Mouse (Mus musculus): Measurements from ENCODE around the gene Aup1. TPM values are rescaled to one million over a fixed set of nuclear protein-coding genes. Genes with fewer than 3 reads are reported as not detected.
A peak's percentile ranks its signal among the peaks of the same experiment; 100 is the strongest.

Aup1 gene
- polyA plus RNA-seq, 1 experiment from 2014 or later, result 179 TPM

DNA sequence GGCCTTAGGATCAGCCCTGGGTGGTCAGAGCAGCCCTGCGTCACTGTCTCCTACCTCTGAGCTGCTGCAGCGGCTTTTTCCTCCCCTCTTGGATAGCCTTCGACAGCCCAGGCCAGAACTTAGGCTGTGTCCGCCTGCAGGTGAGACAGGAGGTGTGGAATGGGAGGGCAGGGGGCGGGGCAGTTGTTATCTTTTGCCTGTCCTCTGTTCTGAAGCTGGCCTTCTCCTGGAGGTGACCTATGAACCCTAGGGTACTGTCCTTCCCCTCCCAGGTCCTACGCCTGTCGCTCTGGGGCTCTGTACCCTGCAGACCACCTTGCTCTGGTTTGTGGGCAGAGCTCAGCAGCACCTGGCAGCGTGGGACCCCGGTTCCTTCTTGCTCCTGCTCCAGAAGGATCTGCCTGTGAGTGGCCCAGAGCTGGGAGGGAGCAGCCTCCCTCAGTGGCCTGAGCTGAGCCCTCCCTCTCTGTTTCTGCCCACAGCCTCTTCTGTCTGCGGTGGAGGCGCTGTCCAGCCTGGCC lies 48.9 kb downstream of the Aup1 start:
- Histone ChIP-seq H3K4me1 (replicated peaks) (peaks cover 32% of the 10 kb centered on the region), H3K27ac (no peak overlapping the region; the same call in 1 of the 2 replicates), H3K4me3 (peak overlapping the region; percentile 76), H3K36me3 (0 out of 2 replicates have a peak, but pooled peaks cover 3% of the 10 kb centered on the region), H3K27me3 (ENCODE audit: insufficient read depth, poor library complexity, severe bottlenecking) (peaks cover 25% of the 10 kb centered on the region), H3K9me3 (no peaks in the 10 kb centered on the region)
- WGBS, result 41% methylated on average over 11 of the region's 11 CpGs
- DNase-seq (ENCODE audit: low spot score), result no peak

DNA sequence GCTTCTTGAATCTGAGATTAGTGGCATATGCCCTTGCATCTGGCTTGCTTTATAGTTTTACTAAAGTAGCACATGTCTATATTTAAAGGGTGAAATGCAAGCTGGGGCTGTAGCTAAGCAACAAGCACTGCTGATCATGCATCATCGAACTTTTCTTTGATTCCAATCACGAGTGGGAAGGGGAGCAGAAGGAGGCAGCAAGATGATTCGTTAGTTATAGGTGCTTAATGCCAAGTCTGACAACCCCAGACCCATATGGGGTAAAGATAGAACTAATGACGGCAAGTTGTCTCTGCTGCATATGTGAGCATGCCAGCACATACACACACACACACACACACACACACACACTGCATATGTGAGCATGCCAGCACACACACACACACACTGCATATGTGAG lies 49.8 kb downstream of the Aup1 start:
- no peak for DNase-seq (ENCODE audit: low spot score)
- H3K4me1 ChIP-seq (replicated peaks), result peaks cover 38% of the 10 kb centered on the region
- no peak overlapping the region for H3K27ac ChIP-seq
- 0 out of 2 replicates have a peak, but pooled peaks cover 3% of the 10 kb centered on the region for H3K36me3 ChIP-seq
- peaks cover 25% of the 10 kb centered on the region for H3K27me3 ChIP-seq (ENCODE audit: insufficient read depth, poor library complexity, severe bottlenecking)
- no peak overlapping the region for H3K4me3 ChIP-seq
- no peaks in the 10 kb centered on the region for H3K9me3 ChIP-seq
- WGBS, result 77% methylated on average over 4 of the region's 4 CpGs

MicroRNA genes within 50 kb of the gene (microRNA counts, 519-probe panel; counts per million panel counts)
- microRNA mmu-miR-3470a+mmu-miR-3470b, result 1,255 counts per million, percentile 77 among the panel's probes with 10 or more counts

Other genes with a start within 250 kb of the Aup1 start
- 2.9 and 3.2 TPM in 2 replicates for gene Sema4f, start 114.8 kb upstream of the Aup1 start, polyA plus RNA-seq (2016; fragmentation: Nextera tagmentation; extraction: Ambion mirVana)
- 0.22 and 0.42 TPM in 2 replicates for gene M1ap, start 107.6 kb upstream of the Aup1 start, polyA plus RNA-seq (2016; fragmentation: Nextera tagmentation; extraction: Ambion mirVana)
- 7.7 and 8.6 TPM in 2 replicates for gene Dok1, start 21.1 kb upstream of the Aup1 start, polyA plus RNA-seq (2016; fragmentation: Nextera tagmentation; extraction: Ambion mirVana)
- gene Loxl3, start 20.3 kb upstream of the Aup1 start, polyA plus RNA-seq (2016; fragmentation: Nextera tagmentation; extraction: Ambion mirVana), result 10.5 and 10.7 TPM in 2 replicates
- 70.9 and 82.5 TPM in 2 replicates for gene Htra2, start 752 bp downstream of the Aup1 start, polyA plus RNA-seq (2016; fragmentation: Nextera tagmentation; extraction: Ambion mirVana)
- 2.2 and 3.5 TPM in 2 replicates for gene Dqx1, start 3.3 kb downstream of the Aup1 start, polyA plus RNA-seq (2016; fragmentation: Nextera tagmentation; extraction: Ambion mirVana)
- gene Tlx2, start 15.8 kb downstream of the Aup1 start, polyA plus RNA-seq (2016; fragmentation: Nextera tagmentation; extraction: Ambion mirVana), result 5.6 and 12.3 TPM in 2 replicates
- 41.1 and 42.2 TPM in 2 replicates for gene Pcgf1, start 23.3 kb downstream of the Aup1 start, polyA plus RNA-seq (2016; fragmentation: Nextera tagmentation; extraction: Ambion mirVana)
- 0.39 and 0.55 TPM in 2 replicates for gene Lbx2, start 31.8 kb downstream of the Aup1 start, polyA plus RNA-seq (2016; fragmentation: Nextera tagmentation; extraction: Ambion mirVana)
- gene Ccdc142, start 47.1 kb downstream of the Aup1 start, polyA plus RNA-seq (2016; fragmentation: Nextera tagmentation; extraction: Ambion mirVana), result 3.0 and 3.8 TPM in 2 replicates
- 2.2 and 3.2 TPM in 2 replicates for gene Gm42688, start 47.1 kb downstream of the Aup1 start, polyA plus RNA-seq (2016; fragmentation: Nextera tagmentation; extraction: Ambion mirVana)
- gene Mrpl53, start 54.5 kb downstream of the Aup1 start, polyA plus RNA-seq (2016; fragmentation: Nextera tagmentation; extraction: Ambion mirVana), result 151 and 154 TPM in 2 replicates
- 37.9 and 40.0 TPM in 2 replicates for gene Mogs, start 61.0 kb downstream of the Aup1 start, polyA plus RNA-seq (2016; fragmentation: Nextera tagmentation; extraction: Ambion mirVana)
- 157 and 245 TPM in 2 replicates for gene Wbp1, start 67.0 kb downstream of the Aup1 start, polyA plus RNA-seq (2016; fragmentation: Nextera tagmentation; extraction: Ambion mirVana)
- 19.8 and 22.8 TPM in 2 replicates for gene Ino80b, start 70.9 kb downstream of the Aup1 start, polyA plus RNA-seq (2016; fragmentation: Nextera tagmentation; extraction: Ambion mirVana)
- gene Rtkn, start 80.9 kb downstream of the Aup1 start, polyA plus RNA-seq (2016; fragmentation: Nextera tagmentation; extraction: Ambion mirVana), result 40.5 and 46.4 TPM in 2 replicates
- 14.2 and 15.9 TPM in 2 replicates for gene Wdr54, start 101.9 kb downstream of the Aup1 start, polyA plus RNA-seq (2016; fragmentation: Nextera tagmentation; extraction: Ambion mirVana)
- 3.1 and 6.0 TPM in 2 replicates for gene 1700003E16Rik, start 101.9 kb downstream of the Aup1 start, polyA plus RNA-seq (2016; fragmentation: Nextera tagmentation; extraction: Ambion mirVana)
- gene Dctn1, start 111.4 kb downstream of the Aup1 start, polyA plus RNA-seq (2016; fragmentation: Nextera tagmentation; extraction: Ambion mirVana), result 121 and 140 TPM in 2 replicates
- 1.1 and 5.3 TPM in 2 replicates for gene Slc4a5, start 165.3 kb downstream of the Aup1 start, polyA plus RNA-seq (2016; fragmentation: Nextera tagmentation; extraction: Ambion mirVana)

All from hindbrain, embryonic 10.5 days (tissue).